Mouse (Mus musculus) embryonic facial prominence, embryonic 11.5 days (tissue): ENCODE measurements around the gene Prdm16. TPM values are rescaled to one million over a fixed set of nuclear protein-coding genes. Genes with fewer than 3 reads are reported as not detected.

Experiments
- ATAC-seq: fragments of 200-750 bp; cut with Nextera tagmentation; replicated peaks from 2 replicates; pipeline ENCODE4 v1.8.0; 2017; ENCODE audit warnings: low read depth; ENCODE audit not compliant: insufficient number of reproducible peaks, low FRiP score, low TSS enrichment
- DNase-seq: peaks from one replicate; pipeline ENCODE4 v3.0.0-alpha.2; 2015; ENCODE audit warnings: low spot score
- H3K27ac ChIP-seq: fragments of 300-500 bp; sonication (generic); replicated peaks from 2 replicates; pipeline ENCODE4 v1.5.1; 2014; ENCODE audit warnings: mild to moderate bottlenecking, low read depth, low read length, control low read depth
- H3K27me3 ChIP-seq: fragments of 300-500 bp; sonication (generic); 2 replicates; pipeline ENCODE4 v1.6.1; 2014; ENCODE audit warnings: mild to moderate bottlenecking, low read length, moderate library complexity, mixed read lengths; ENCODE audit not compliant: control insufficient read depth, insufficient read depth
- H3K36me3 ChIP-seq: fragments of 300-500 bp; sonication (generic); replicated peaks from 2 replicates; pipeline ENCODE4 v1.6.1; 2014; ENCODE audit warnings: low read depth, mild to moderate bottlenecking, low read length, moderate library complexity, mixed read lengths; ENCODE audit not compliant: control insufficient read depth, insufficient read depth
- H3K4me1 ChIP-seq: fragments of 300-500 bp; sonication (generic); 2 replicates; pipeline ENCODE4 v1.6.1; 2014; ENCODE audit warnings: low read length, mixed read lengths; ENCODE audit not compliant: control insufficient read depth, insufficient read depth
- H3K4me2 ChIP-seq: fragments of 300-500 bp; sonication (generic); 2 replicates; pipeline ENCODE4 v1.6.1; 2014; ENCODE audit warnings: low read depth, mild to moderate bottlenecking, control low read depth, low read length, moderate library complexity
- H3K4me3 ChIP-seq: fragments of 300-500 bp; sonication (generic); 2 replicates; pipeline ENCODE4 v1.5.1; 2014; ENCODE audit warnings: low read depth, low read length, control low read depth
- H3K9ac ChIP-seq: fragments of 300-500 bp; sonication (generic); replicated peaks from 2 replicates; pipeline ENCODE4 v1.6.1; 2014; ENCODE audit warnings: mild to moderate bottlenecking, control low read depth, low read length
- H3K9me3 ChIP-seq: fragments of 300-500 bp; sonication (generic); replicated peaks from 2 replicates; pipeline ENCODE4 v1.6.1; 2016; ENCODE audit warnings: mild to moderate bottlenecking, low read length, inconsistent platforms, mixed read lengths; ENCODE audit not compliant: control insufficient read depth
- WGBS: fragments of 180-500 bp; shearing (Covaris S2); extraction: QIAGEN DNeasy Blood & Tissue Kit; methylation state at CpG from one replicate; pipeline ENCODE4 v1.1.7; 2014; 5-methylcytosine and 5-hydroxymethylcytosine counted together
- polyA plus RNA-seq: library from polyadenylated mRNA; unstranded; fragments of >200 nt; fragmentation: Nextera tagmentation; extraction: Ambion mirVana; gene quantifications from 2 replicates; pipeline ENCODE4 v1.2.1, GENCODE M21; 2014

Gene Prdm16
- polyA plus RNA-seq, 1 experiment from 2014 or later, result 22.3 TPM

- H3K4me1 ChIP-seq, result peaks cover 2% of the 10 kb centered on the region
Measured at GRCm38 (mm10) chr4:154627419-154628142, 9.1 kb downstream of the Prdm16 start.

GRCm38 (mm10) chr4:154626282-154626681 lies 10.4 kb downstream of the Prdm16 start:
- no peaks in the 10 kb centered on the region; the same call in 1 of the 2 replicates for H3K27me3 ChIP-seq
- 89% methylated on average over 2 of the region's 2 CpGs for WGBS
- peaks cover 6% of the 10 kb centered on the region for H3K4me1 ChIP-seq
- H3K9ac ChIP-seq, result no peak overlapping the region
- H3K4me2 ChIP-seq, result no peak overlapping the region
- H3K36me3 ChIP-seq, result no peaks in the 10 kb centered on the region
- H3K4me3 ChIP-seq, result no peak overlapping the region
- no peak for DNase-seq
- ATAC-seq, result no peak
- H3K27ac ChIP-seq, result no peak overlapping the region
- no peaks in the 10 kb centered on the region for H3K9me3 ChIP-seq

More at GRCm38 (mm10) chr4:154627419-154628142, 9.1 kb downstream of the Prdm16 start:
- ATAC-seq, result no peak
- no peaks in the 10 kb centered on the region for H3K9me3 ChIP-seq
- no peak overlapping the region for H3K4me2 ChIP-seq
- H3K27me3 ChIP-seq, result no peaks in the 10 kb centered on the region; the same call in 1 of the 2 replicates
- no peak overlapping the region for H3K4me3 ChIP-seq
- no peak overlapping the region for H3K27ac ChIP-seq
- H3K9ac ChIP-seq, result no peak overlapping the region
- no peaks in the 10 kb centered on the region for H3K36me3 ChIP-seq
- DNase-seq, result no peak
- WGBS, result 76% methylated on average over 5 of the region's 5 CpGs

GRCm38 (mm10) chr4:154625710-154626109 lies 11.0 kb downstream of the Prdm16 start:
- no peaks in the 10 kb centered on the region for H3K27me3 ChIP-seq
- ATAC-seq, result no peak

GRCm38 (mm10) chr4:154623241-154623640 lies 13.4 kb downstream of the Prdm16 start:
- no peak for ATAC-seq

More at GRCm38 (mm10) chr4:154625710-154626109, 11.0 kb downstream of the Prdm16 start:
- peaks cover 6% of the 10 kb centered on the region for H3K4me1 ChIP-seq
- no peak overlapping the region for H3K4me3 ChIP-seq
- no peak for DNase-seq
- H3K36me3 ChIP-seq, result no peaks in the 10 kb centered on the region
- WGBS, result 53% methylated on average over 14 of the region's 14 CpGs
- no peaks in the 10 kb centered on the region for H3K9me3 ChIP-seq
- H3K4me2 ChIP-seq, result no peak overlapping the region
- no peak overlapping the region for H3K27ac ChIP-seq
- no peak overlapping the region for H3K9ac ChIP-seq

GRCm38 (mm10) chr4:154622521-154622920 lies 14.2 kb downstream of the Prdm16 start:
- ATAC-seq (no peak), DNase-seq (no peak)
- no peak overlapping the region for H3K4me3 ChIP-seq
- H3K4me2 ChIP-seq, result no peak overlapping the region
- H3K27ac ChIP-seq, result no peak overlapping the region
- peaks cover 10% of the 10 kb centered on the region for H3K4me1 ChIP-seq
- 94% methylated on average over 4 of the region's 4 CpGs for WGBS
- H3K36me3 ChIP-seq, result no peaks in the 10 kb centered on the region
- no peaks in the 10 kb centered on the region for H3K9me3 ChIP-seq
- no peaks in the 10 kb centered on the region for H3K27me3 ChIP-seq
- H3K9ac ChIP-seq, result no peak overlapping the region

More at GRCm38 (mm10) chr4:154623241-154623640, 13.4 kb downstream of the Prdm16 start:
- Histone ChIP-seq H3K27me3 (no peaks in the 10 kb centered on the region), H3K4me3 (no peak overlapping the region), H3K4me1 (peaks cover 8% of the 10 kb centered on the region), H3K4me2 (no peak overlapping the region), H3K36me3 (no peaks in the 10 kb centered on the region), H3K27ac (no peak overlapping the region), H3K9me3 (no peaks in the 10 kb centered on the region), H3K9ac (no peak overlapping the region)
- DNase-seq, result no peak
- 82% methylated on average over 3 of the region's 3 CpGs for WGBS

- H3K4me2 ChIP-seq, result no peak overlapping the region
- no peaks in the 10 kb centered on the region for H3K36me3 ChIP-seq
- H3K27me3 ChIP-seq, result no peaks in the 10 kb centered on the region
- DNase-seq (no peak), ATAC-seq (no peak)
- no peak overlapping the region for H3K4me3 ChIP-seq
- H3K4me1 ChIP-seq, result no peaks in the 10 kb centered on the region
- WGBS, result 74% methylated on average over 10 of the region's 10 CpGs
- no peak overlapping the region for H3K27ac ChIP-seq
- no peaks in the 10 kb centered on the region for H3K9me3 ChIP-seq
- H3K9ac ChIP-seq, result no peak overlapping the region
Measured at GRCm38 (mm10) chr4:154611167-154611566, 25.5 kb downstream of the Prdm16 start.

- Histone ChIP-seq H3K27ac (no peak overlapping the region), H3K4me1 (peaks cover 4% of the 10 kb centered on the region), H3K9ac (no peak overlapping the region), H3K4me3 (no peak overlapping the region), H3K9me3 (no peaks in the 10 kb centered on the region), H3K36me3 (no peaks in the 10 kb centered on the region), H3K27me3 (no peaks in the 10 kb centered on the region), H3K4me2 (no peak overlapping the region)
- WGBS, result 88% methylated on average over 5 of the region's 5 CpGs
- DNase-seq (no peak), ATAC-seq (no peak)
Measured at GRCm38 (mm10) chr4:154607724-154608123, 28.9 kb downstream of the Prdm16 start.

GRCm38 (mm10) chr4:154604442-154604830 lies 32.2 kb downstream of the Prdm16 start:
- DNase-seq (no peak), ATAC-seq (no peak)
- Histone ChIP-seq H3K27me3 (no peaks in the 10 kb centered on the region), H3K27ac (no peak overlapping the region), H3K9me3 (no peaks in the 10 kb centered on the region), H3K36me3 (no peaks in the 10 kb centered on the region), H3K4me3 (no peak overlapping the region), H3K4me2 (no peak overlapping the region), H3K9ac (no peak overlapping the region), H3K4me1 (peaks cover 13% of the 10 kb centered on the region)
- 70% methylated on average over 7 of the region's 7 CpGs for WGBS
